Mouse (Mus musculus): ENCODE results near the gene Mkrn3.

DNA sequence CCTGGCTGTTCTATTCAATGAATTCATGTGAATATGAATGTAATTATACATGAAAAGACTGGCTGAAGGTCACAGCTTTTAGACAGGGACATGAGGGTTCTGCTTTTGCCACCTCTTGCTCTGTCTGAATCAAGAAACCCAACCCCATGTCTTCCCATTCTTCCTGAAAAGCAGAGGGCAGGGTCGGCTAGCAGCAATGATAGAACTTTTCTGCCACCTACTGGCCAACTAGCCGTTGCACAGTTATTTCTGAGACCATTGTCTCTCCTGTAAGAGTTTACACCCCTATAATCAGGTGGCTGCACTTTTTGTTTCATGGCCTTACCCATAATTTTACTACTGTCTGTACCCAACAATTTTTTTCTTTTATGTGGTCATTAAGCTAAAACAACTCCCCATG is 37.5 kb downstream of the Mkrn3 start:
- TF ChIP-seq CTCF (IDR thresholded peaks at IDR 0.05) (peak; percentile 80), POLR2A (IDR thresholded peaks at IDR 0.05; ENCODE audit: insufficient read depth, low read depth, low read length) (no peak)
